Mouse (Mus musculus) T-helper 1 cell (primary cell): ENCODE measurements around the gene Stx11.

Experiments
- in situ Hi-C: fragments of 300-600 bp; cut with MboI, MseI; formaldehyde crosslinking; loops from one replicate; pipeline ENCODE4 v1.15.1; 2025; ENCODE audit warnings: high pct_unique_total_duplicates

Gene Stx11

DNA sequence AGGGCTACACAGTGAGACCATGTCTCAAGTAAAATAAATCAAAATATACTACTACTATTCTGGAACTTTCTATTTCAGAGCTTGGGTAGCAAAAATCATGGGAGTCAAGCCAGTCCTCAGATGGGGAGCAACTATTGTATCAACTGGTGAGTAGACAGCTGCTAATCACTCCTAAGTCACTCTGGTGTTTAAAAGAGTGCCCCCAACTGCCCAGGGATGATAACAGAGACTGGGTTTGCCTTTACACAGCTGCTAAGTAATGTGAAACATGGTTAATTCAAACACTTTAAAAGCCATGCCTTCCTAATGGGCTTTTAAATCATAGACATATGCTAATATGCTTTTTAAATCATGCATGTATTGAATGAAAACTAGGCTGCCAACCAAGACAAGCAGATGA lies 1.9 kb downstream of the Stx11 start:
- in situ Hi-C loops = no loop called here

DNA sequence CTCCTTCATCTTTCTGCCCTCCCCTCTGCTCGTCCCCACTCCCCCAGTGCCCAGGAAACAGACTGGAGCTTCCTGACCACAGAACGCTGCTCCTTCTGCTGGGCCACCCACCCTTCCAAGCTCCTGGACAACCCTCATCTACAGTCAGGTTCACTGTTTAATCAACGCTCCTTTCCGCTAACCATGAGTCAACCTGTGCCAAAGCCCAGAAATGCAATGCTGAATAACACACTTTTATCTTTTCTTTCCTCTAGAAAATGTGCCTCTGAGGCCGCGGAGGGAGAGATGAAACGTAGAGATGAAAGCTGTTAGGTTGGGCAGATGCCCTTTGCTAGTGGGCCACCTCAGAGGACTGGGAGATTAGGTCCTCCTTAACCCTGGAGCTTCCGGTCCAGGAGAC lies 2.6 kb downstream of the Stx11 start:
- in situ Hi-C loops = no loop called here

DNA sequence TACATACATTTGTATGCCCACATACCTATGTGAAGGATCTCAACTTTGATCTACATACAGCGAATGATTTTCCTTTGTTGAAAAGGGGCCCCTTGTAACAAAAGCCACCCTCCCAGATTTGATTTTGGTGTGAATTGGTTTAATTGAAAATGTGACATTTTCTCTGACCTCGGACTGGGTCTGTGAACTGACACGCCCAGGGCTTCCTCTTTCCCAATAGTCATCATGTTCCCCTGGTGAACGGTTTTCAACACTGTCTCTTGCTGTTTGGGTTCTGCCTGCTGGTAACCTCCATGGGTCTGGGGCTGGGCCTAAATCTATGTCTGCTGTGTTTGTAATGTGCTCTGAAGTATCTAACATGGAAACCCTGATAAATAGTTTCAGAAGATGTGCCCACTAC lies 6.8 kb downstream of the Stx11 start:
- in situ Hi-C loops = no loop called here

DNA sequence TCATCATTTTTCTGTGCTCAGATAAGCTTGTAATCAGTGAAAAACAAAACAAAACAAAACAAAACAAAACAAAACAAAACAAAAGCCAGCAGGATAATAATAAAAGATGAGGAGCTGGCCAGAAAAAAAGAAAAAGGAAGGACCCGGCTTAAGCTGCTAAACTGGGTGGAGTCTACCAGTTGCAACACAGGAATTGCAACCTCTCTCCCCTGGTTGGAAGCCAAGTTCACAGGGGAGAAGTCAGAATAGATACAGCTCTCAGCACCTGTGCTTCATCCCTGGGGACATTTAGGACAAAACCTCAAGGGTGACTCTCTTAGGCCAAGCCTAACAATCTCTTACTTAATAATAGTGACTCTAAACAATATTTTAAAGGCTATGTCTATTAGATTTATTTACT lies 8.3 kb downstream of the Stx11 start:
- in situ Hi-C loops = no loop called here

DNA sequence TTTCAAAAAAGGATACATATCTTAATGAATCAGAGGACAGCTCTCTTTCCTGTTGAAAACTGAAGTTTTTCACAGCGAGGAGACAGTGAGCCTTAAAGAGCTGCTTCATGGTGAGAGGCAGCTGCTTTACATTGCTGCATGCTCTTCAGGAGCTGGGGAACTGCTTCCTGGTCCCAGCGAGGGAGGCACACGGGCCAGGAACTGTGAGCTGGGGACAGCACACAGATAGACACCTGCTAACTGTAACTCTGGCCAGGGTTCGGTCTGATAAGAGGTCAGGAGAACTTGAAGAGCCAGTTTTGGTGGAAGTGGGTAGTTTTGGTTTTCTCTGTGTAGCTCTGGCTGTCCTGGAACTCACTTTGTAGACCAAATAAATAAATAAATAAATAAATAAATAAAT lies 12.7 kb downstream of the Stx11 start:
- in situ Hi-C loops = loop anchor here (5.0 kb wide), 1 partner anchor 36 kb away; no protein-coding TSS in a partner anchor

DNA sequence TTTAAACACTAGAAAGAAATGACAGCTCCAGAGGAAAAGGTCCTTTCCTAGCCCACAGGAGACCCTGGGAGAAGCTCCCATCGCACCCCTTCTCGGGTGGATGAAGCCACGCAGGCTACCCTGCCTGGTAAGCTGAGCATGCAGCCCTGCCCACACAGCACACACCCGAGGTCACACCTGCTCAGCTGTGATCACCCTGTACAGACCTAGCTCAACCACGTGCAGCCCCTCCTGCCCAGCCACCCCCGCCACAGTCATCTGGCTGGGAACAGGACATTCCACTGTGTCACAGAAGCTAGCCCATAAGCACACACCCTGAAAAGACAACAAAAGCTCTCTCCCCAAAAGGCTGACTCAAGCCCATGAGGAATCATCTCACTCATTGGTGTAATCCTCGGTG lies 14.8 kb downstream of the Stx11 start:
- in situ Hi-C loops = no loop called here

DNA sequence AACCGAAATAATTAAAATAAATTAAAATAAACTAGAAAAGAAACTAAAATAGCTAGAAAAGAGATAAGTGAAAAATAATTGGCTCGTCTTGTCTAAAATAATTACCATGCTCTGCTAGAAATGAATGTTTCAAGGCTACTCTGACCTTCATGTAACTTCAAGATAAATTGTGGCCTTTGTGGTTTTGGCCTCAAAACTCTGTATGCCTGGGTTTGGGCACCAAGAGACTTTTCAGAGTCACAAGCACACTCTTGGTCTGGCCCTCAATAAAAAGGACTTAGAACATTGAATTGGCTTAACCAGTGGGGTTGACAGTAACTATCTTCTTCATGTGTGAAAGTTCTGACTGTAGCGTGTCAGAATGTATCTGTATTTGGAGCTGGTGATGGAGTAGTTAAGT lies 16.5 kb downstream of the Stx11 start:
- in situ Hi-C loops = no loop called here

DNA sequence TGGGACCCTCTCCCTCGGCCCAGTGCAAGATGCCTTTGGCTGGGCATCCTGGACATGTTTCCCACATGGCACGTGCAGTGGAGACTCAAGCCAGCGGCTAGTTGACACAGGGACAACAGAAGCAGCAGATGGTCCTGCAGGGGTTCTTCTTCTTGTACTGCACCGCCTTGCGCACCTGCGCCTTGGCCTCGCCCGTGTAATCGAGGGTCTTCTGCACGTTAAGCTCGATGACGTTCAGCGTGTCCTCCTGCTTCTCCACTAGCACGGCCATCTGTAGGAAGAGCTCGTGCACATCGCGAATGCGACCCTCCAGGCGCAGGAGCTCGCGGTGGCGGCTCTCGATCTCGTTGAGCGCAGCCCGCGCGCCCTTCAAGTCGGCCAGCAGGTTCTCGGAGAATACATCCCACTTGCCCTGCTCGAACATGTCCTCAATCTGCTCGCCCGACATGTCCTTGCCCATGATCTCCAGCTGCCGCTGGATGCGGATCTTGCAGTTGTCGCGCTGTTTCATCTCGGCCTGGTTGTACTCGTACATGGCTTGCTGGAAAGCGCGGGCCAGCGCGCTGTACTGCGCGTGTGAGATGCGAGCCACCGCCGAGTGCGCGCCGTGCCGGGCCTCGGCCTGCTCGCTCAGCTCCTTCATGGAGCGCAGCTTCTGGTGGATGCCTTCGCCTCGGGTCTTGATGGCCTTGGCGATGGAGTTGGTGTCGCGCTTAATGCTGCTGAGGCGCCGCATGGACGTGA lies 22.9 kb downstream of the Stx11 start:
- in situ Hi-C loops = no loop called here

DNA sequence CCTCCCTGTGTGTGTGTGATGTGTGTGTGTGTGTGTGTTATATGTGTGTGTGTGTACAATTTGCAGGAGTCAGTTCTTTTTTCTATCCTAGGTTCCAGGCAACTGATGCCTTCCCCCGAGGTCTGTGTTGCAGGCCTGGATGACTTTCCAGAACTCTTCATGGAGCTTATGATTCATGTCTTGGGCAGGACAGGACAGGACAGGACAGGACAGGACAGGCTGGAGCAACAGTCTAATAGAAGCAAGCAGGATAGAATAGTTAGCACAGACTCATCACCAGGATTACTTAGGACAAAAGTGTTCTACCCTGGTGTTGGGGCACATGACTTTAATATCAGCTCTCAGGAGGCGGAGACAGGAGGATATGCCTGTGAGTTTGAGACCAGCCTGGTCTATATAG lies 25.3 kb downstream of the Stx11 start:
- in situ Hi-C loops = no loop called here

DNA sequence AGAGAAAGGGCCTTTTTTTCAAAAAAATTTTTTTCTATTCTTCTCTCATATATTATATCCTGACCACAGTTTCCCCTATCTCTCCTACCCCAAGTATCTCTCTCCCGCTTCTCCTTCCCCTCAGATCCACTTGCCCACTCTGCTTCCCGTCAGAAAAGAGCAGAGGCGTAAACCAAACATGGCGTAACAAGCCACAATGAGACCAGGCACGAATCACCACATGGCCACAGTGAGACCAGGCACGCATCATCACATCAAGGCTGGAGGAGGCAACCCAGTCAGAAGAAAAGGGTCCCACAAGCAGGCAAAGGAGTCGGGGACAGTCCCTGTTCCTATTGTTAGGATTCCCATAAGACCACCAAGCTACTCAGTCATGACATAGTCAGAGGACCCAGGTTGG lies 28.0 kb downstream of the Stx11 start:
- in situ Hi-C loops = no loop called here

DNA sequence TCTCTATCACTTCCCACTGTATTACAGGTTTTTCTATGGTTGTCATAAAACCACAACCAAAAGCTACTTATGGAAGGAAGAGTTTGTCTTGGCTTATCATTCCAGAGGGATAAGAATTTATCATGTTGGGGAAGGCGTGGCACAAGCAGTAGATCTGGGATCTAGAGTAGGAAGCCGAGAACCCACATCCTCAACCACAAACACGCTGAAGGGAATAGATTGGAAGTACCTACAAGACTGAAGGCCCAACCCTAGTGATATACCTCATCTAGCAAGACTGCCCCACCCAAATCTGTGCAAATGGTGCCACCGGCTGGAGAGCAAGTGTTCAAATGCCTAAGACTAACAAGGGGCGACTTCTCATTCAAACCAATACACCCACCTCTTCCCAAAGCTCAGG lies 28.5 kb downstream of the Stx11 start:
- in situ Hi-C loops = no loop called here

DNA sequence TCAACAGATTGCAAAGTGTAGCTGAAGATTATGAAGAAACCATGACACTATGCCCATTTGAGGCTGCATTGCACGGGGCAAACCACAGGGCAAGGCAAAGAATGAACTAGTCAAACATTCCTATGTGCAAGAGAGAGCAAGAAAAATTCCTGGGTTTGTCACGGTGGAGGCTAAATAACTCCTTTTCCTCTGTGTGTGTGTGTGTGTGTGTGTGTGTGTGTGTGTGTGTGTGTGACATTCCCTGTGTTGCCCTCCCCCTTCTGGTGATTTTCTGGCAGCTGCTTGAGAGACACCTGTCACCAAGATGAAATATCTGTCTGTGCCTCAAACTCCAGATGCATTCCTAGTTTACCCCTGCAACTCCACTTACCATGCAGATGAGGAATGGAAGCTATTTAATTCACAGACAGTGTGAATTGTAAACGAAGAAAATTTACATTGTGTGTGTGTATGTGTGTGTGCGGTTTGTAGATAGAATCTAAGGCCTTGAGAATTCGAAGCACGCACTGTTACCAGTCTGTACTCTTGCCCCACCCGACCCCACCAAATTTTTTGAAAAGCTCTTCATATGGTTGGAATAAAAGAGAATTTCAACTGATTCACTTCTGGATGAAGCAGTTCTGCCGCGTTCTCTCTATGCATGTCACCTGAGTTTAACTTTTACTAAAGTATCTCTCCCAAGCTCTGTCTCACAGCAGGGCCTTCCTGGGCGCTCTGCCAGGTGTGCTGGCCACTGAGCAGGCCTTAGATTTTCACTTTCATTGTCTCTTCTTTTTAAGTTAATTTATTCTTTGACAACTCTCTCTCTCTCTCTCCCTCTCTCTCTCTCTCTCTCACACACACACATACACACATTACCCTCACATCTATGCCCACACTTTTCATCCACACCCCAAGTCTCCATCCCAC lies 32.4 kb downstream of the Stx11 start:
- in situ Hi-C loops = no loop called here

DNA sequence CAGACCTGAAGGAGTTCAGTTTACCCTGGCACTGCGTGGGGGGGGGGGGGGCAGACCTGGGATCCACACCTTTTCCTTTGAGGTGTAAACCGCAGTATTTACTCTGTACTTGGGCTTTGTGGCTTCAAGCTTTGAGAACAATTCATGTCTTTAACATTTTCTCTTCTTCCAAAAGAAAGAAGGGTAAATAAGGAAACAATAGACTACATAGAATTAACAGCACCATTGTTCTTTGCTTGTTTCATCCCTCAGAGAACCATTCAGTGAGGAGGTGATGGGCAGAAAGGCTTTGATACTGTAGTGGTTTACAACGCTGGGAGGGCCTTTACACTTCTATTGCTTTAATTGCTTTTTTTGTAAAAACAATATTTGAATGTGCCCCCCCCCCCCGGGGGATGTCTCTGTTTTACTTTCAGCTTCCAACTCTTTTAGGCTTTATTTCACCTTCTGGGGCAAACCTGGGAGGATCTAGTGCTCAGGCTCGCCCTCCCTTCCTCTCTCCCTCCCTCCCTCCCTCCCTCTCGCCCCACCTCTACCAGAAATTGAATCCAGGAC lies 33.7 kb downstream of the Stx11 start:
- in situ Hi-C loops = no loop called here

DNA sequence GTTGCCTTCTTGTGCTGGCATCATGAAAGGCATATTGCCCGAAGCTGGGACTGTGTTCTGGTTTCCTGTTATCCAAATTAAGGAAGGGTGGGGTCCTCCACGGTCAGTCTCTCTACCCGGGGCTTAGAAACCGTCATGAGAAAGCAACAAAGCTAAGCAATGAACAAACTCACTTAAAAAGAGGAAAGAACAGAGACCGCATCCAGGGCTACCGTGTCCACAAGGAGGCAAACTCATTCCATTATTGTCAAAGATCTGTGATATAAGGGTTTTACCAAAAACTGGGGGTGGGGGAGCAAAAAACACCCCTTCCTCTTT lies 34.3 kb downstream of the Stx11 start:
- in situ Hi-C loops = no loop called here

DNA sequence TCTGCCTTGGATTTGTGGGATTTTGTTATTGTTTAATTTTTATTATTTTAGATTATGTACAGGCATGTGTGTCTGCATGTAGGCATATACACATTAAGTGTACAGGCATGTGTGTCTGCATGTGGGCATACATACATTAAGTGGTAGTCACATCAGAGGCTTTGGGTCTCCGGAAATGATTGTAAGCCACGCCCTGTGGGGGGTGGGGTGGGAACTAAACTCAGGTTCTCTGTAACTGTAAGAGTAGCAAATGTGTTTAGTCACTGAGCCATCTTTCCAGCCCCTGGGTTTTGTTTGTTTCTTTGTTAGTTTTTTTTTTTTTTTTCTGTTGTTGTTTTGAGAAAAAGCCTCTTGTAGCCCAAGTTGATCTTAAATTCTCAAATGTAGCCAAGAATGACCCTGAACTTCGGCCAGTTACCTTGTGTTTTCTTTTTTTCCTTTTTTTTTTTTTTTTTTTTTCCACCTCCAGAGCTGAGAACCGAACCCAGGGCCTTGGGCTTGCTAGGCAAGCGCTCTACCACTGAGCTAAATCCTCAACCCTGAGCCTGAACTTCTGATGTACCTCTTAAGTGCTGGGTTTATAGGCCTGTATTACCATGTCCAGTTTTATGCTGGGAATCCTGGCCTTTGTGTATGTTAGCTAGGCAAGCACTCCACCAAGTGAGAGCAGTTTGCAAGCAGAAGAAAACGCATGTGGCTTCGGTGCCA lies 34.8 kb downstream of the Stx11 start:
- in situ Hi-C loops = no loop called here

DNA sequence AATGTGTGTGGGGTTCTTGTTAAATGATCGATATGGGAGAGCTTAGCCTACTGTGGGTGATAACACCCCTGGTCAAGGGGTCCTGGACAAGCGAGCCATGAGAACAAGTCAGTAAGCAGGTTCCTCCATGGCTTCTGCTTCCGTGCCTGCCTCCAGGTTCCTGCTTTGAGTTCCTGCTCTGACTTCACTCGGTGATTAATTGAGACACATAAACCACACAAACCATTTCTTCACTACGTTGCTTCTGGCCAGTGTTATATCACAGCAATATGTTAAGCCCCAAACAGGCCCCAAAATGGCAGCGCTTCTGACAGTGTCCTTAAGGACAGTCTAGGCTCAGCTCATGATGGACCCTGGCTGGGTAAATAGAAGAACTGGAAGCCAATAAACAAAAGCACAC lies 35.9 kb downstream of the Stx11 start:
- in situ Hi-C loops = no loop called here

DNA sequence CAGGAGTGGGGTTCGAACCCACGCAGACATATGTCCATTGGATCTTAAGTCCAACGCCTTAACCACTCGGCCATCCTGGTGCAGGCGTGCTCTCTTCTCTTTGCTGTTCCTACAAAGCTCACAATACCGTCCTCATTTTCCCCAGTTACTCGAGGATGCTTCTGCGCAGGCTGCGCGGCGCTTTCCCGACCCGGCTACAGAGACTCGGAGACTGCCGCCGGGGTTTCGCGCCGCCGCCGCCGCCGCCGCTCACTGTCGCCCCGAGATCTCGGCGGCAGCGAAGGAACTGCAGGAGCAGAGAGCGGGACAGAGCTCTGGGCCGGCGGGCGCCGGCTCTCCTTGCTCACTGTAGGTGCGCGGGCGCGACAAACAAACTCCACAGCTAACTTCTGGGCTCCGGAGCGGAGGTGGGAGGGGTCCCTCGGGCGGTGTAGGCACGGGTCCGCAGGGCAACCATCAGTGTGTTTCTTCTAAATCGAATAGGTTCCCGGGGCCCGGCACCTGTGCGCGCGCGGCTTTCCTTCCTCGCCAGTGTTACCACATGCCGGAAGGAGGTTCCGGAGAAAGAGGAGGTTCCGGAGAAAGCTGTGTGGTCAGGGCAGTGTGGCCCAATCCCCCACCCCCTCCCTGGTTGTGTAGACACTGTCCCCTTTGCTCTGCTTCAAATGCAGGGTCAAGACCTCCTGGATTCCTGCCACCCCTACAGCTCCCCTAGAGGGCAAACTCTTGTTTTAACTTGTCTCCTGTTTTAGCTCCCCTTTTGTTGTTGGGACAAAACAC lies 41.3 kb downstream of the Stx11 start:
- in situ Hi-C loops = loop anchor here (5.0 kb wide), 1 partner anchor 70 kb away; no protein-coding TSS in a partner anchor

DNA sequence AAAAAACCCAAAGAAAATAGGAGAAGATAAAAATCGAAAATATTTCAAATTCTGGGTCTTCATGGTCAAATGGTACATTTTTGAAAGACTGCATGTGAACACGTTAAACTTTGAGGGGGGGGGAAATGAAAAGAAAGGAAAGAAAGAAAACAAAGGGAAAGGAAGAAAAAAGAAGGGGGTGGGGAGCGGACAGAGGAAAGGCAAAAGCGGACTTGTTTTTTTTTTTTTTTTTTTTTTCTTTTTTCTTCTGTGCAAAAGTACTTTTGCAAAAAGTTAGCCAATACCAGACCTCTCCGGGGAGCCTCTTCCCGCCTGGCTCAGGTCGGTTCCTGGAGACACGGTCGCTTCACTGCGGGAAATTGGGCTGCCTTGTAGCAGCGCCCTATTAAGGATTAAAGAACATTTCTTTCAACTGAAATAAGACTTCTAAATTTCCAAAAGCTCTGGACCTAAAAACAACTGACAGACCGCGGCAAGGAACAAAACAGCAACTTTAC lies 42.0 kb downstream of the Stx11 start:
- in situ Hi-C loops = loop anchor here (5.0 kb wide), 1 partner anchor 70 kb away; no protein-coding TSS in a partner anchor

DNA sequence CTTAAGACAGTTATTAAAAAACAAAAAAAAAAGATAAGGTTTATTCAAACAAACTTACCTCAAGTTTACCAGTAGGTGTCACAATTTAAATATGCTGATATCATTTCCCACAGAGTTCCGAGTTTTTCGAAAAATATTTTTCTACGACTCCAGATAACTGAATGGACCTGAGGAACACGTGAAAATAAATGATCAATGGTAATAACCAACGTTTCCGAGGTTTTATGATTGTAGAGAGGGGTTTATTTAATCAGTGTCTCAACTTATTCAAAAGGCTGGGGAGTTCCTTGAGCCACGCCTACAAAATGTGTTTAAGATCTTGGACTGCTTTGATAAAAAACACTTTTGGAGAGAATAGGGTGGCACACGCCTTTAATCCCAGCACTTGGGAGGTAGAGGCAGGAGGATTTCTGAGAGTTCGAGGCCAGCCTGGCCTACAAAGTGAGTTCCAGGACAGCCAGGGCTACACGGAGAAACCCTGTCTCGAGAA lies 42.5 kb downstream of the Stx11 start:
- in situ Hi-C loops = loop anchor here (5.0 kb wide), 1 partner anchor 71 kb away; no protein-coding TSS in a partner anchor

DNA sequence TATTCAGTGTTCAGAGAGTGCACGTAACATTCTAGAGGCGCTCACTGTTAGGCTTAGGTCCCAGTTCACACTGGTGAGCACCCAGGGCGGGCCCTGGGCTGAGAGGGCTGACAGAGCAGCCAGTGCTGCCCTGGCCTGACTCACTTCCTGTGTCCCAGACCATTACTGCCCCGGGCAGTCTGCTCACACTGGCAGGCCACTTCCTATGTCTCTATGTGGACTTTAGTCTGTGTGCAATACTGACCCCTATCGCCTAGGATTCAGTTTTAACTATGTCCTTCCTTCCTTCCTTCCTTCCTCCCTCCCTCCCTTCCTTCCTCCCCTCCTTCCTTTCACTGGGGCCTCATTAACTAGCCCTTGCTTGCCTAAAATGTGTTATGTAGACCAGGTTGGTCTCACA lies 44.8 kb downstream of the Stx11 start:
- in situ Hi-C loops = no loop called here

DNA sequence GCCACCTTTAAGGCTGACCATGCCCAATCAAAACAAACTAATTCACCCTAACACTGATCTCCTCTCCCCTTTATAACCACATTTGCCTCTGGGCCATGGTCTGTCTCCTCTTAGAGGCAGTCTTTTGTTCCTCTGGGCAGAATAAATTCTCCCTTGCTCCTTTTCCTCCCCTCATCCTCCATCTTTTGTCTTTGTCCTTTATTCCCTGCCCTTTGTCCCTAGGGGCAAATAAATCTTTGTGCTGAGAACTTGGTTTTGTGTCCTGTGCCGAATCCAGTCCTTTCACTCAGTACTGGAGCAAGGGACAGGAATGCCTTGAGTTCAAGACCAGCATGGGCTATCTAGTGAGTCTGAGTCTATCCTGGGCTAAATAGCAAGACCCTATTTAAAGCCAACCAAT lies 46.5 kb downstream of the Stx11 start:
- in situ Hi-C loops = no loop called here
